Mouse (Mus musculus): ENCODE measurements at regions not wholly inside any gene's neighbourhood (a gene's known extent, or its start where the extent isn't known, plus 50 kb on each side); places are given as distances from the start of the nearest gene placed in this dataset.

- WGBS, result 76% methylated on average over 1 of the region's 1 CpGs
- H3K9ac ChIP-seq (ENCODE audit: low read length), result no peak overlapping the region
- H3K36me3 ChIP-seq (ENCODE audit: control insufficient read depth, insufficient read depth, low read length), result no peaks in the 10 kb centered on the region
- no peaks in the 10 kb centered on the region for H3K4me1 ChIP-seq (ENCODE audit: control insufficient read depth, insufficient read depth, low read length)
- no peak for ATAC-seq (ENCODE audit: insufficient read depth, low FRiP score)
- no peak overlapping the region for H3K4me3 ChIP-seq (replicated peaks; ENCODE audit: low read length)
- no peak overlapping the region for H3K27ac ChIP-seq (ENCODE audit: low read length)
- H3K9me3 ChIP-seq (replicated peaks; ENCODE audit: control insufficient read depth, low read length), result no peaks in the 10 kb centered on the region
- no peak overlapping the region for H3K4me2 ChIP-seq (ENCODE audit: low read depth, low read length)
- H3K27me3 ChIP-seq (ENCODE audit: control insufficient read depth, insufficient read depth, low read length), result no peaks in the 10 kb centered on the region
Observed at GRCm38 (mm10) chr12:35863141-35863540, 62.3 kb upstream of the Agr3 start.

- ATAC-seq (ENCODE audit: insufficient read depth, low FRiP score), result peak; percentile 75; the same call in 1 of the 2 replicates
- Histone ChIP-seq H3K4me3 (replicated peaks; ENCODE audit: low read length) (no peak overlapping the region), H3K9ac (ENCODE audit: low read length) (no peak overlapping the region), H3K36me3 (ENCODE audit: control insufficient read depth, insufficient read depth, low read length) (no peaks in the 10 kb centered on the region), H3K27ac (ENCODE audit: low read length) (no peak overlapping the region), H3K4me1 (ENCODE audit: control insufficient read depth, insufficient read depth, low read length) (no peaks in the 10 kb centered on the region), H3K9me3 (replicated peaks; ENCODE audit: control insufficient read depth, low read length) (no peaks in the 10 kb centered on the region), H3K27me3 (ENCODE audit: control insufficient read depth, insufficient read depth, low read length) (no peaks in the 10 kb centered on the region), H3K4me2 (ENCODE audit: low read depth, low read length) (no peak overlapping the region)
- 69% methylated on average over 4 of the region's 4 CpGs for whole genome bisulfite sequencing
Observed at GRCm38 (mm10) chr12:35853159-35853558, 72.3 kb upstream of the Agr3 start.

- H3K36me3 ChIP-seq (ENCODE audit: control insufficient read depth, insufficient read depth, low read length), result no peaks in the 10 kb centered on the region
- ATAC-seq (ENCODE audit: insufficient read depth, low FRiP score), result peak; percentile 70
Observed at GRCm38 (mm10) chr12:35846905-35847610, 78.4 kb upstream of the Agr3 start.

GRCm38 (mm10) chr12:35836946-35837345 lies 88.5 kb upstream of the Agr3 start:
- H3K27ac ChIP-seq (ENCODE audit: low read length), result no peak overlapping the region
- H3K4me2 ChIP-seq (ENCODE audit: low read depth, low read length), result no peak overlapping the region
- peaks cover 8% of the 10 kb centered on the region; the same call in 1 of the 2 replicates for H3K4me1 ChIP-seq (ENCODE audit: control insufficient read depth, insufficient read depth, low read length)
- H3K9me3 ChIP-seq (replicated peaks; ENCODE audit: control insufficient read depth, low read length), result no peaks in the 10 kb centered on the region
- H3K36me3 ChIP-seq (ENCODE audit: control insufficient read depth, insufficient read depth, low read length), result no peaks in the 10 kb centered on the region
- ATAC-seq (ENCODE audit: insufficient read depth, low FRiP score), result no peak
- no peaks in the 10 kb centered on the region for H3K27me3 ChIP-seq (ENCODE audit: control insufficient read depth, insufficient read depth, low read length)
- H3K9ac ChIP-seq (ENCODE audit: low read length), result no peak overlapping the region
- H3K4me3 ChIP-seq (replicated peaks; ENCODE audit: low read length), result no peak overlapping the region

More at GRCm38 (mm10) chr12:35846905-35847610, 78.4 kb upstream of the Agr3 start:
- peak overlapping the region; percentile 70; the same call in 1 of the 2 replicates for H3K27ac ChIP-seq (ENCODE audit: low read length)
- 40% methylated on average over 5 of the region's 5 CpGs for WGBS
- no peak overlapping the region for H3K4me2 ChIP-seq (ENCODE audit: low read depth, low read length)
- no peak overlapping the region for H3K9ac ChIP-seq (ENCODE audit: low read length)
- no peak overlapping the region for H3K4me3 ChIP-seq (replicated peaks; ENCODE audit: low read length)
- H3K4me1 ChIP-seq (ENCODE audit: control insufficient read depth, insufficient read depth, low read length), result no peaks in the 10 kb centered on the region
- no peaks in the 10 kb centered on the region for H3K27me3 ChIP-seq (ENCODE audit: control insufficient read depth, insufficient read depth, low read length)
- H3K9me3 ChIP-seq (replicated peaks; ENCODE audit: control insufficient read depth, low read length), result no peaks in the 10 kb centered on the region

- Histone ChIP-seq H3K27me3 (ENCODE audit: control insufficient read depth, insufficient read depth, low read length) (no peaks in the 10 kb centered on the region), H3K27ac (ENCODE audit: low read length) (peak overlapping the region; percentile 67; the same call in 1 of the 2 replicates), H3K4me3 (replicated peaks; ENCODE audit: low read length) (no peak overlapping the region), H3K36me3 (ENCODE audit: control insufficient read depth, insufficient read depth, low read length) (no peaks in the 10 kb centered on the region), H3K9ac (ENCODE audit: low read length) (no peak overlapping the region), H3K4me2 (ENCODE audit: low read depth, low read length) (no peak overlapping the region), H3K4me1 (ENCODE audit: control insufficient read depth, insufficient read depth, low read length) (peaks cover 11% of the 10 kb centered on the region; the same call in 1 of the 2 replicates), H3K9me3 (replicated peaks; ENCODE audit: control insufficient read depth, low read length) (no peaks in the 10 kb centered on the region)
- WGBS, result 63% methylated on average over 3 of the region's 3 CpGs
- ATAC-seq (ENCODE audit: insufficient read depth, low FRiP score), result no peak
Observed at GRCm38 (mm10) chr12:35833285-35833684, 92.1 kb upstream of the Agr3 start.

GRCm38 (mm10) chr12:35831922-35832512 lies 93.4 kb upstream of the Agr3 start:
- H3K4me1 ChIP-seq (ENCODE audit: control insufficient read depth, insufficient read depth, low read length), result peaks cover 9% of the 10 kb centered on the region; the same call in 1 of the 2 replicates
- WGBS, result 83% methylated on average over 2 of the region's 2 CpGs
- no peaks in the 10 kb centered on the region for H3K27me3 ChIP-seq (ENCODE audit: control insufficient read depth, insufficient read depth, low read length)
- H3K9me3 ChIP-seq (replicated peaks; ENCODE audit: control insufficient read depth, low read length), result no peaks in the 10 kb centered on the region
- H3K4me2 ChIP-seq (ENCODE audit: low read depth, low read length), result no peak overlapping the region
- no peak overlapping the region for H3K4me3 ChIP-seq (replicated peaks; ENCODE audit: low read length)
- no peak overlapping the region for H3K27ac ChIP-seq (ENCODE audit: low read length)
- ATAC-seq (ENCODE audit: insufficient read depth, low FRiP score), result no peak
- no peaks in the 10 kb centered on the region for H3K36me3 ChIP-seq (ENCODE audit: control insufficient read depth, insufficient read depth, low read length)
- H3K9ac ChIP-seq (ENCODE audit: low read length), result no peak overlapping the region

- Histone ChIP-seq H3K36me3 (ENCODE audit: control insufficient read depth, insufficient read depth, low read length) (no peaks in the 10 kb centered on the region), H3K27ac (ENCODE audit: low read length) (no peak overlapping the region), H3K4me3 (replicated peaks; ENCODE audit: low read length) (no peak overlapping the region), H3K27me3 (ENCODE audit: control insufficient read depth, insufficient read depth, low read length) (no peaks in the 10 kb centered on the region), H3K4me2 (ENCODE audit: low read depth, low read length) (no peak overlapping the region), H3K9ac (ENCODE audit: low read length) (no peak overlapping the region), H3K4me1 (ENCODE audit: control insufficient read depth, insufficient read depth, low read length) (peaks cover 9% of the 10 kb centered on the region; the same call in 1 of the 2 replicates), H3K9me3 (replicated peaks; ENCODE audit: control insufficient read depth, low read length) (no peaks in the 10 kb centered on the region)
- no peak for ATAC-seq (ENCODE audit: insufficient read depth, low FRiP score)
- 10% methylated on average over 5 of the region's 5 CpGs for WGBS
Observed at GRCm38 (mm10) chr12:35831268-35831667, 94.2 kb upstream of the Agr3 start.

- Histone ChIP-seq H3K9ac (ENCODE audit: low read length) (no peak overlapping the region), H3K9me3 (replicated peaks; ENCODE audit: control insufficient read depth, low read length) (no peaks in the 10 kb centered on the region), H3K36me3 (ENCODE audit: control insufficient read depth, insufficient read depth, low read length) (no peaks in the 10 kb centered on the region), H3K4me3 (replicated peaks; ENCODE audit: low read length) (no peak overlapping the region), H3K27ac (ENCODE audit: low read length) (no peak overlapping the region), H3K4me1 (ENCODE audit: control insufficient read depth, insufficient read depth, low read length) (peaks cover 14% of the 10 kb centered on the region), H3K4me2 (ENCODE audit: low read depth, low read length) (no peak overlapping the region), H3K27me3 (ENCODE audit: control insufficient read depth, insufficient read depth, low read length) (no peaks in the 10 kb centered on the region)
- 51% methylated on average over 2 of the region's 2 CpGs for WGBS
- no peak for ATAC-seq (ENCODE audit: insufficient read depth, low FRiP score)
Observed at GRCm38 (mm10) chr12:35827797-35828196, 97.6 kb upstream of the Agr3 start.

- WGBS, result 75% methylated on average over 5 of the region's 5 CpGs
- Histone ChIP-seq H3K9me3 (replicated peaks; ENCODE audit: control insufficient read depth, low read length) (0 out of 2 replicates have a peak, but pooled peaks cover 2% of the 10 kb centered on the region), H3K4me3 (replicated peaks; ENCODE audit: low read length) (no peak overlapping the region), H3K36me3 (ENCODE audit: control insufficient read depth, insufficient read depth, low read length) (no peaks in the 10 kb centered on the region), H3K27me3 (ENCODE audit: control insufficient read depth, insufficient read depth, low read length) (no peaks in the 10 kb centered on the region), H3K27ac (ENCODE audit: low read length) (no peak overlapping the region), H3K9ac (ENCODE audit: low read length) (no peak overlapping the region), H3K4me2 (ENCODE audit: low read depth, low read length) (no peak overlapping the region), H3K4me1 (ENCODE audit: control insufficient read depth, insufficient read depth, low read length) (peaks cover 12% of the 10 kb centered on the region)
- no peak for ATAC-seq (ENCODE audit: insufficient read depth, low FRiP score)
Observed at GRCm38 (mm10) chr12:35826990-35827389, 98.4 kb upstream of the Agr3 start.
